Mouse (Mus musculus) CD4-positive, CD25-positive, alpha-beta regulatory T cell, adult 4 months (primary cell): ENCODE results near the gene Atg7. TPM values are rescaled to one million over a fixed set of nuclear protein-coding genes. Genes with fewer than 3 reads are reported as not detected.

Source experiments
- ATAC-seq: one replicate; pipeline ENCODE4 v1.8.0; 2017
- polyA plus RNA-seq, 2 experiments: library from polyadenylated mRNA; unstranded; fragments of 100-300 nt; shearing (Covaris generic); gene quantifications; one replicate each; pipeline ENCODE4 v1.2.1; 2017

Gene Atg7
- polyA plus RNA-seq, 2 experiments from 2014 or later: 26.4 to 41.8 TPM

- ATAC-seq: no peak
Measured at GRCm38 (mm10) chr6:114685412-114685811, 42.5 kb downstream of the Atg7 start.

GRCm38 (mm10) chr6:114687035-114687434, 44.1 kb downstream of the Atg7 start:
- ATAC-seq: no peak

- no peak for ATAC-seq
Measured at GRCm38 (mm10) chr6:114690661-114691060, 47.8 kb downstream of the Atg7 start.

GRCm38 (mm10) chr6:114691530-114691929, 48.6 kb downstream of the Atg7 start:
- no peak for ATAC-seq

- ATAC-seq: no peak
Measured at GRCm38 (mm10) chr6:114692691-114693090, 49.8 kb downstream of the Atg7 start.

GRCm38 (mm10) chr6:114697646-114698490, 55.0 kb downstream of the Atg7 start:
- peak; percentile 70 for ATAC-seq

- no peak for ATAC-seq
Measured at GRCm38 (mm10) chr6:114698578-114698977, 55.7 kb downstream of the Atg7 start.

- ATAC-seq: no peak
Measured at GRCm38 (mm10) chr6:114700704-114701103, 57.8 kb downstream of the Atg7 start.

- ATAC-seq: no peak
Measured at GRCm38 (mm10) chr6:114707032-114707431, 64.1 kb downstream of the Atg7 start.

- ATAC-seq: no peak
Measured at GRCm38 (mm10) chr6:114712242-114713050, 69.5 kb downstream of the Atg7 start.

GRCm38 (mm10) chr6:114713538-114713937, 70.6 kb downstream of the Atg7 start:
- ATAC-seq: no peak

- no peak for ATAC-seq
Measured at GRCm38 (mm10) chr6:114714654-114715053, 71.8 kb downstream of the Atg7 start.

- no peak for ATAC-seq
Measured at GRCm38 (mm10) chr6:114715289-114716030, 72.6 kb downstream of the Atg7 start.

- ATAC-seq: no peak
Measured at GRCm38 (mm10) chr6:114719100-114719499, 76.2 kb downstream of the Atg7 start.

- no peak for ATAC-seq
Measured at GRCm38 (mm10) chr6:114719665-114720064, 76.8 kb downstream of the Atg7 start.

GRCm38 (mm10) chr6:114722046-114722445, 79.1 kb downstream of the Atg7 start:
- ATAC-seq: no peak

- no peak for ATAC-seq
Measured at GRCm38 (mm10) chr6:114723925-114724324, 81.0 kb downstream of the Atg7 start.

- no peak for ATAC-seq
Measured at GRCm38 (mm10) chr6:114724351-114724750, 81.5 kb downstream of the Atg7 start.

GRCm38 (mm10) chr6:114725147-114725575, 82.3 kb downstream of the Atg7 start:
- no peak for ATAC-seq

- ATAC-seq: no peak
Measured at GRCm38 (mm10) chr6:114726681-114727080, 83.8 kb downstream of the Atg7 start.

- no peak for ATAC-seq
Measured at GRCm38 (mm10) chr6:114733156-114733555, 90.3 kb downstream of the Atg7 start.

- no peak for ATAC-seq
Measured at GRCm38 (mm10) chr6:114733681-114734080, 90.8 kb downstream of the Atg7 start.

- no peak for ATAC-seq
Measured at GRCm38 (mm10) chr6:114735054-114735453, 92.2 kb downstream of the Atg7 start.
